Mouse (Mus musculus) liver, embryonic 14.5 days (tissue): ENCODE measurements at regions not wholly inside any gene's neighbourhood (a gene's known extent, or its start where the extent isn't known, plus 50 kb on each side); places are given as distances from the start of the nearest gene placed in this dataset.
A peak's percentile ranks its signal among the peaks of the same experiment; 100 is the strongest.

Source experiments
- ATAC-seq: fragments of 200-750 bp; cut with Nextera tagmentation; 2 replicates; pipeline ENCODE4 v1.8.0; 2017; ENCODE audit warnings: moderate number of reproducible peaks, mild to moderate bottlenecking, moderate library complexity; ENCODE audit not compliant: insufficient read depth
- DNase-seq, 3 experiments: peaks; one replicate each; pipeline ENCODE4 v3.0.0-alpha.2; 2012 to 2013; ENCODE audit warnings: low read depth in 3 of 3, low spot score in 3 of 3
- H3K27ac ChIP-seq: fragments of 300-500 bp; sonication (generic); 2 replicates; pipeline ENCODE4 v1.5.1; 2014; ENCODE audit warnings: moderate library complexity, mild to moderate bottlenecking, control low read depth, inconsistent platforms
- H3K27me3 ChIP-seq: fragments of 300-500 bp; sonication (generic); 2 replicates; pipeline ENCODE4 v1.6.1; 2014; ENCODE audit warnings: mild to moderate bottlenecking, low read length, moderate library complexity; ENCODE audit not compliant: control insufficient read depth, insufficient read depth
- H3K36me3 ChIP-seq: fragments of 300-500 bp; sonication (generic); replicated peaks from 2 replicates; pipeline ENCODE4 v1.6.1; 2014; ENCODE audit warnings: low read depth; ENCODE audit not compliant: control insufficient read depth, insufficient read depth
- H3K4me1 ChIP-seq, 2 experiments: fragments of 200-500 bp in 1 of 2; fragments of 300-500 bp in 1 of 2; sonication (generic) in 1 of 2; replicated peaks; 2 replicates each; pipeline ENCODE4 v1.6.1; 2012 to 2014; ENCODE audit warnings: antibody characterized with exemption in 1 of 2, inconsistent platforms in 1 of 2, low read length in 1 of 2; ENCODE audit not compliant: control insufficient read depth in 2 of 2, insufficient read depth in 2 of 2
- H3K4me2 ChIP-seq: fragments of 300-500 bp; sonication (generic); 2 replicates; pipeline ENCODE4 v1.6.1; 2014; ENCODE audit warnings: low read depth, mild to moderate bottlenecking, control low read depth, moderate library complexity
- H3K4me3 ChIP-seq, 2 experiments: fragments of 200-500 bp in 1 of 2; fragments of 300-500 bp in 1 of 2; sonication (generic) in 1 of 2; 2 replicates each; pipeline ENCODE4 v1.5.1; 2012 to 2014; ENCODE audit warnings: low read depth in 2 of 2, low read length in 2 of 2, mild to moderate bottlenecking in 2 of 2, control low read depth in 1 of 2, inconsistent platforms in 1 of 2, moderate library complexity in 1 of 2; ENCODE audit not compliant: insufficient read depth in 1 of 2
- H3K9ac ChIP-seq: fragments of 300-500 bp; sonication (generic); replicated peaks from 2 replicates; pipeline ENCODE4 v1.6.1; 2014; ENCODE audit warnings: mild to moderate bottlenecking, control low read depth, moderate library complexity
- H3K9me3 ChIP-seq: fragments of 300-500 bp; sonication (generic); 2 replicates; pipeline ENCODE4 v1.6.1; 2016; ENCODE audit warnings: low read length, mixed read lengths; ENCODE audit not compliant: control insufficient read depth
- CTCF ChIP-seq: IDR thresholded peaks from 2 replicates; pipeline ENCODE4 v1.5.1; 2016; ENCODE audit warnings: antibody characterized with exemption, low read depth, control low read depth
- EP300 ChIP-seq: IDR thresholded peaks from 2 replicates; pipeline ENCODE4 v1.6.1; 2016; ENCODE audit warnings: antibody characterized with exemption, low read depth
- WGBS: fragments of 180-500 bp; shearing (Covaris S2); extraction: QIAGEN DNeasy Blood & Tissue Kit; methylation state at CpG from one replicate; pipeline ENCODE4 v1.1.7; 2014; ENCODE audit not compliant: insufficient replicate concordance; 5-methylcytosine and 5-hydroxymethylcytosine counted together

DNA sequence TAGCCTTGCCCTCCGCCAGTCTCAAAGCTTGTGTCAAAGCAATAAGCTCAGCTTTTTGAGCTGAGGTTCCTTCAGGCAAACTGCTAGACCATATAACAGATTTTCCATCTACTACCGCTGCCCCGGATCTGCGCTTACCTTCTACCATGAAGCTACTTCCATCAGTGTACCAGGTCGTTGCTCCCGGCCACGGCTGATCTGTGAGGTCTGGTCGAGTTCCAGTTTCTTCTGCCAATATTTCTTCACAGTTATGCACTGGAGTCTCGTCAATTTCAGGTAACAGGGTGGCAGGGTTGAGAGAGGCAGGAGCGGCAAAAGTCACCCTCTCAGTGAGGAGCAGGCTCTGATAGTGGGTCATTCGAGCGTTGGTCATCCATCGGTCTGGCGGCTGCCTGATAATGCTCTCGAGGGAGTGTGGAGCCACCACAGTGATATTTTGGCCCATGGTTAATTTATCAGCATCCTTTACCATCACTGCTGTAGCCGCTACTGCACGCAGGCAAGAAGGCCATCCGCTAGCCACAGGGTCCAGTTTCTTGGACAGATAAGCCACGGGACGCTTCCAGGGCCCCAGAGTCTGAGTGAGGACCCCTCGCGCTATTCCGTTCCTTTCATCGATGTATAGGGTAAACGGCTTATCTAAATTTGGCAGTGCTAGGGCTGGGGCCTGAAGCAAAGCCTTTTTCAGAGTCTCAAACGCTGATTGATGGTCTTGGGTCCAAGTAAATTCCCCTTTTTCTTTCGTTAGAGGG lies 276.0 kb downstream of the Gm21863 start:
- Histone ChIP-seq H3K4me1 (no peaks in the 10 kb centered on the region), H3K27ac (no peak overlapping the region), H3K4me3 (no peak overlapping the region), H3K36me3 (no peaks in the 10 kb centered on the region), H3K4me2 (no peak overlapping the region), H3K27me3 (no peaks in the 10 kb centered on the region), H3K9me3 (peaks cover 72% of the 10 kb centered on the region), H3K9ac (no peak overlapping the region)
- ATAC-seq (no peak), DNase-seq (no peak)
- WGBS = 59% methylated on average over 27 of the region's 27 CpGs
- TF ChIP-seq EP300 = no peak
- TF ChIP-seq CTCF = no peak

DNA sequence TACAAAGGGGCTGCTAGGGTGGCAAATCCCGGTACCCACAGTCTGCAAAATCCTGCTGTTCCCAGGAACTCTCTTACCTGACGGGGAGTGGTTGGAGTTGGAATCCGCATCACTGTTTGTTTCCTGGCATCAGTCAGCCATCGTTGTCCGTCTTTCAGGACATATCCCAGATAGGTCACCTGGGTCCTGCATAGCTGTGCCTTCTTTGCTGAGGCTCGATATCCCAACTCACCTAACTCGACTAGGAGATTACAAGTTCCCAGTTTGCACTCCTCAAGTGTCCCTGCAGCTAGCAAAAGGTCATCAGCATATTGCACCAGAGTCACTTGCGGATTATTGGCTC lies 276.6 kb downstream of the Gm21863 start:
- peaks cover 72% of the 10 kb centered on the region for H3K9me3 ChIP-seq
- no peak for DNase-seq

DNA sequence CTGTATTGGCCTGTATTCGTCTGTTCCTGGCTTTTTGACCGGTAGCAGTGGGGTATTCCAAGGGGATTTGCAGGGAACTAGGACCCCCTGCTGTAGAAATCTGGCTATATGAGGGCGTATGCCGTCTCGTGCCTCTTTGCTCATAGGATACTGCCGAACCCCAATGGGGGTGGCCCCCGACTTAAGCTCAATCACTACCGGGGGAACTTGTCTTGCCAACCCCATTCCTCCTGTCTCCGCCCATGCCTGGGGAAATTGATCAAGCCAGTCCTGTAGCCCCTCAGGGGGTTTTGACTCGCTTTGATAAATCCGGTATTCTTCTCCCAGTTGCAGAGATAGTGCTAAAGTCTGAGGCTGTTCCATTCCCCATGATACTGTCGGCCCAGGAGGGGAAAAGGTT lies 277.2 kb downstream of the Gm21863 start:
- Histone ChIP-seq H3K4me2 (no peak overlapping the region), H3K4me3 (no peak overlapping the region), H3K4me1 (no peaks in the 10 kb centered on the region), H3K9ac (no peak overlapping the region), H3K9me3 (peaks cover 72% of the 10 kb centered on the region), H3K27ac (no peak overlapping the region), H3K27me3 (no peaks in the 10 kb centered on the region), H3K36me3 (no peaks in the 10 kb centered on the region)
- WGBS = 57% methylated on average over 12 of the region's 12 CpGs
- TF ChIP-seq CTCF = no peak
- no peak for TF ChIP-seq EP300
- 0 out of 2 replicates have a peak, but pooled peaks have one; percentile 14 for ATAC-seq
- no peak for DNase-seq

More for the DNA sequence above, 276.6 kb downstream of the Gm21863 start:
- Histone ChIP-seq H3K9ac (no peak overlapping the region), H3K36me3 (no peaks in the 10 kb centered on the region), H3K27me3 (no peaks in the 10 kb centered on the region), H3K4me2 (no peak overlapping the region), H3K27ac (no peak overlapping the region), H3K4me1 (no peaks in the 10 kb centered on the region), H3K4me3 (no peak overlapping the region)
- TF ChIP-seq CTCF (no peak), EP300 (no peak)
- WGBS = 56% methylated on average over 8 of the region's 8 CpGs
- ATAC-seq = no peak

DNA sequence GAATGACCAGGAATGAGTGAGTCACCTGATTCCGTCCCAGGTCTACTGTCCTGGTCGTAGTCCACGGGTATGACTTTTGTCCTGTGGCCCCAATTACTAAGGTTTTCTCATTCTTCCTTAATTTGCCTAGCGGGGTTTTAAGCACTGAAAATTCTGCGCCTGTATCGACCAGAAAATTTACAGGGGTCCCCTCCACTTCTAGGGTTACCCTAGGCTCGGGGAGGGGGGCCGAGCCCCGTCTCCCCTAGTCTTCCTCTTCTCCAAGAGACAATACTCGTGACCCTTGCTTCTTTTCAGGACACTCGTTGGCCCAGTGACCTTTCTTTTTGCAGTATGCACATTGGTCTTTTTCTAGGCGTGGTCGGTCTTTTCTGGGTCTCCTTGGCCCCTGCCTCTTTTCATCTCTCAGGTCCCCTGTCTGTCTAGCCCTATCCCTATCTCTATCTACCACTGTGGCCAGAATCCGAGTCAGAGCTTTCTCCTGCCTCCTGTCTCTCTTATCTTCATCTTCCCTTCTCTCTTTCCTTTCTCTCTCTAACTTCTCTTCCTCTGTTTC lies 277.8 kb downstream of the Gm21863 start:
- no peak overlapping the region for H3K4me2 ChIP-seq
- H3K9ac ChIP-seq = no peak overlapping the region
- H3K4me3 ChIP-seq = no peak overlapping the region
- H3K27me3 ChIP-seq = no peaks in the 10 kb centered on the region
- TF ChIP-seq CTCF = no peak
- no peak for TF ChIP-seq EP300
- H3K4me1 ChIP-seq = no peaks in the 10 kb centered on the region
- no peak overlapping the region for H3K27ac ChIP-seq
- DNase-seq (no peak), ATAC-seq (no peak)
- peaks cover 67% of the 10 kb centered on the region for H3K9me3 ChIP-seq
- H3K36me3 ChIP-seq = no peaks in the 10 kb centered on the region
- WGBS = 53% methylated on average over 14 of the region's 14 CpGs

DNA sequence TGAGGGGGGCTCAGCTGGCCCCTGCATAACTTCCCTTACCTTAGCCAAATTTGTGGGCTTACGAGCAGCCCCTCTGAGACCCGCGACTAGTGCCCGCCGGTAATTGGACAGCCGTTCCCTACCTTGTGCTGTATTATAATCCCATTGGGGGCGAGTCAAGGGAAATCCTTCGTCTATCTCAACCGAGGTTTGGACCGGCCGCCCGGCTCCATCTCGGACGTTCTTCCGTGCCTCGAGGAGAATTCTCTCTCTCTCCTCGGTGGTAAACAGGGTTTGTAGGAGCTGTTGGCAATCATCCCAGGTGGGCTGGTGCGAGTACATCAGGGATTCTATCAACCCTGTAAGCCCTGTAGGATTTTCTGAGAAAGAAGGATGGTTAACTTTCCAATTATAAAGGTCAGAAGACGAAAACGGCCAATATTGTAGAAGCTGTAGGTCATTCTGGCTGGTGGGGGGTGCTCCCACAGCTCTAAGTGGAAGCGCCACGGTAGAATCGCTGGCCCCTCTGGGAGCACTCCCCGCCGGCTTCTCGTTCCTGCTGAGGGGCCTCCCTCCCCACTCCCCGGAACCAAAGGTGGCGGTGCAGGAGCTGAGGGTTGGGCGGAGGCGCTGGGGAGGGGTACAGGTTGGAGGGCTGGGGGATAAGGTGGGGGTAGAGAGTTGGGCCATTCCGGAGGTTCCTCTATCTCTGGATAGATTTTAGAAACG lies 278.6 kb downstream of the Gm21863 start:
- Histone ChIP-seq H3K27ac (no peak overlapping the region), H3K4me3 (no peak overlapping the region), H3K27me3 (no peaks in the 10 kb centered on the region), H3K9ac (no peak overlapping the region), H3K36me3 (no peaks in the 10 kb centered on the region), H3K4me2 (no peak overlapping the region), H3K4me1 (no peaks in the 10 kb centered on the region), H3K9me3 (peaks cover 59% of the 10 kb centered on the region)
- ATAC-seq = peak; percentile 41; the same call in 1 of the 2 replicates
- no peak for DNase-seq
- WGBS = 62% methylated on average over 32 of the region's 32 CpGs
- TF ChIP-seq EP300 = no peak
- TF ChIP-seq CTCF = no peak
